Mouse (Mus musculus) E14TG2a.4 (cell line): ENCODE measurements around the gene Gjb4.

ENCODE experiments used
- CTCF ChIP-seq: conservative IDR thresholded peaks from 2 replicates; pipeline ENCODE4 v1.5.1; 2014; ENCODE audit warnings: low read length
- NANOG ChIP-seq: IDR thresholded peaks from 2 replicates; pipeline ENCODE4 v1.6.1; 2014; ENCODE audit warnings: borderline replicate concordance, low read length, mixed read lengths
- POU5F1 ChIP-seq: IDR thresholded peaks from 2 replicates; pipeline ENCODE4 v1.6.1; 2014; ENCODE audit warnings: low read length, borderline replicate concordance

DNA sequence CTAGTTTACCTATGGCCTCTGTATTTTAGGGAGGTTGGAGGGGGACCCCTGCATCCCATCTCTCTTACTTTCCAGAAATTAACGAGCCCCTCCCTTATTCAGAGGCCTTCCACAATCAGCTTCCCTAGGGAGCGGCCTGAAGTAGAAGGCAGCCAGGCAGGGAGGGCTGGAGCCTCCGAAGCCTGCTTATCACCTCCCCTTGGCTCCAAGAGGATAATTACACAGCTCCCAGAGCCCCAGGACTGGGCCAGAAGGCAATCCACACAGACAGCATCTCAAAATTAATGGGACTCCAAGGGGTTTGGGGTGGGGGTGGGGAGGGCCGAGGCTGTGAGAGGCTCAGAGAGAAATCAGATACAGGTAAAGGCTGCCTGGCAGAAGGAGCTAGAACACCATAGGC lies 12.0 kb upstream of the Gjb4 start:
- TF ChIP-seq CTCF: no peak
- no peak for TF ChIP-seq NANOG
- no peak for TF ChIP-seq POU5F1
